Mouse (Mus musculus): Measurements from ENCODE around the gene Tppp. TPM values are rescaled to one million over a fixed set of nuclear protein-coding genes. Genes with fewer than 3 reads are reported as not detected.
A peak's percentile ranks its signal among the peaks of the same experiment; 100 is the strongest.
"Not testable (repeated sequence)": the region's sequence is repeated elsewhere in the genome, so short reads cannot be mapped to it uniquely, and the experiment has no call there.

The Tppp gene
- polyA plus RNA-seq, 2 experiments from 2014 or later: 0.24 to 0.73 TPM

DNA sequence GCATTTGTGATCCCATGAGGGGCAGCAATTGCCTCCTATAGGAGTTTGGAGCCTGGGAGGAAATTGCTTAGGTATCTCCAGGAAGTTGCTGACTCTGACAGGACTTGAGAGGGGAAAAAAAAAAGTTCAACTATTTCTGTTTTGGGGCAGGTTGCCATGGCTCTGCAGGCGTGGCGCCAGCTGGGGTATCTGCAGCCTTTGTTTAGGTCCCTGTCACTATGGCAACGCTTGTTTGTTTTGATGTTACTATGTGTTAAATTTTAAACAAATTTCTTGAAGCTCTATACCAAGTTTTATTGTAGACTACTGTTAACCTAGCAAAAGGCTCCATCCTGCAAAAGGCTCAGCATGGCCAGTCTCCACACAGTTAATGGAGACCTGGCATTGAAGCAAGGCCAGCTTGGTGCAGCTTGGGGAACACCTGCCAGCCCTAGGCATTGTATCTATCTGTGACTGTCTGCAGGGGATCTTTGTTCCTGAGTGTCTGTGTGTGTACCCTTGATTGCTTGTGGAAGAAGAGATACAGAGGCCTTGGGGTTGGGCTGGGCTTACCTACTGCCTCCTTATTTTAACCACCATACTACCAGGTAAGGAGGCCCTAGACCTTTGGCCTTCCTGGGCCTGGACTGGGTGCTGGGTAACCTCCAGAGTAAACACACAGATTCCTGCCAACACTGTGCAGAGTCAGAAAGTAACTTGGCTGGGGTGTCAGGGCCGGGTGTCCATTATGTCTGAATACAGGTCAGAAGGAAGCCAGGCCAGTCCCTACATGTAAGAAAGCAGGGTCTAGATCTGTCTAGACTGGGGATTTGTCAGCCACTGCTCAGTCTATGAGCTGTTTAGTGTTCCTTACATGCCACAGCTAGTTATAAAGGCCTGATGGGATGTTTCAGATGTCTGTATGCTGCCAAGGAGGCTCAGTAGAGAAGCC lies 16.2 kb downstream of the Tppp start:
- ATAC-seq: no peak

DNA sequence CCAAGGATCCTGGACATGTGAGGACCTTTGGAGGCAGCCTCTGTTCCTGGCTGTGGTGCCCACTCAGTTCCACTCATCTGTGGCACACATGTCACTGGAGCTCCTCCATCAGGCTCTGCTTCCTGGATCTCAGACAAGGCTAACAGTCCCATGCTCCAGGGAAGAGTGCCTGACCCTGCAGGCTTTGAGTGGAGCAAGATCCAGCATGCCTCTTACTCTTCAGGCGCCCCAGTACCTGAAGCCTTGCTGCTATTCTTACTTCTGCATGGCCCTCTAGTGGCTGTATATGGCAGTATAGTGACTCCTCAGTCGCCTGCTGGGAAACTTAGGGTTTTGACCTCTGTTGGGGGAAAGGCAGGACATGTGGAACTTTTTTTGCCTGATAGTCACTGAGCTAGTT lies 17.0 kb downstream of the Tppp start:
- ATAC-seq: no peak

DNA sequence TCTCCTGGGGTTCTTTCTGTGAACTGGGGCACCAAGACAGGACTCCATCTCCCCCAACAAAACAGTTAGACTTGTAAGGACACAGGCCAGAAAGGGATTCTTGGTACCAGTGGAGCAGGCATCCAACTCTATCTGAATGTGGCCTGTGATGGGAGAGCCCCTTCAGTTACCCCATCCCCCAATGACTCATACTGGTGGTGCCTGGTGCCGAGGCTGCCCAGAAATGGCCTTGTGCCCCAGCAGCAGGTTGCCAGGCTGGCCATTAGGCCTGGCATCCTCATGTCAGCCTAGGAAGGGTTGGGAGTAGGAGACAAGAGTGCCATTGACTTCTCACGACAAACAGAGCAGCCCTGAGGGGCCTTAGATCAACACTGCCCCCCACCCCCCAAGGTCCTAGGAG lies 18.9 kb downstream of the Tppp start:
- ATAC-seq: no peak

DNA sequence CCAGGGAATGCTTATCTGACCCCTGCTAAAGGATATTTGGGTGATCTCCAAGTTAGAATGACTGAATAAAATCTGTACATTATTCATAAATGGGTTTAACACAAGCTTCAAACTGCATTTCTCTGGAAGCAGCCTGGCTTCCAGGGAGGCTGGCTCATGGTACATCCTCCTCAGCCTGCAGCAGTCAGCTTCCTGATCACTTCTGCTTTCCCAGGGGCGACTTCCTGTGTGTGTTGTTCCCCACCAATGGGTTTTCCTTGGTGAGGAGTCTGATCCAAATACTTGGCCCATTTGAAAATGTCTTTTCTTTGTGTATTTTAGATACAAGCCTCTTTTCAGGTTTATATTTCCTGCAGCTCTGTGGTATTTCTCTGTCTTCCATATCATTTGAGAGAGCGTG lies 19.8 kb downstream of the Tppp start:
- no peak for ATAC-seq

DNA sequence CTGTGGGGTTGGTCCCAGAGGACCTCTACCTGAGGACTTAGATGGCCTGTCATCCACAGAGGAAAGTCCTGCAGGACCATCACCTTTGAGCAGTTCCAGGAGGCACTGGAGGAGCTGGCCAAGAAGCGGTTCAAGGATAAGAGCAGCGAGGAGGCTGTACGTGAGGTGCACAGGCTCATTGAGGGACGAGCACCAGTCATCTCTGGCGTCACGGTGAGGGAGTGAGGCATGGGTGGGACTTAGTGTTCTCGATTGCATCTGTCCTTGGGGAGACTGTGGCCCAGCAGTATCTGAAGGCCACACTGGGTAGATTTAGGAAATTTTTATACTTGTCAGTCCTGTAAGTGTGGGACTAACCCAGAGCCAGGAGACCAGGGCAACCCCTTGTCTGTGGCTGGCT lies 21.5 kb downstream of the Tppp start:
- ATAC-seq: no peak

DNA sequence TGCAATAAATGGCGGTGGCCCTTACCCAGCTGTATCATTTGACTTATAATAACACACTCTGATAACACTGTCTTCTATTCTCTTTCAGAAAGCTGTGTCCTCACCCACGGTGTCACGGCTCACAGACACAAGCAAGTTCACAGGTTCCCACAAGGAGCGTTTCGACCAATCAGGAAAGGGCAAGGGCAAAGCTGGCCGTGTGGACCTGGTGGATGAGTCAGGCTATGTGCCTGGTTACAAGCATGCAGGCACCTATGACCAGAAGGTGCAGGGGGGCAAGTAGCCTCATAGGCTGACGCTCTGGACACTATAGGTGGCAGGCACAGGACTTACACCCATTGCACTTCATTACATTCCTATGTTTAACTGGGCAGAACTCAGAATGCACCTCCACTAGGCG lies 21.9 kb downstream of the Tppp start:
- no peak for ATAC-seq

DNA sequence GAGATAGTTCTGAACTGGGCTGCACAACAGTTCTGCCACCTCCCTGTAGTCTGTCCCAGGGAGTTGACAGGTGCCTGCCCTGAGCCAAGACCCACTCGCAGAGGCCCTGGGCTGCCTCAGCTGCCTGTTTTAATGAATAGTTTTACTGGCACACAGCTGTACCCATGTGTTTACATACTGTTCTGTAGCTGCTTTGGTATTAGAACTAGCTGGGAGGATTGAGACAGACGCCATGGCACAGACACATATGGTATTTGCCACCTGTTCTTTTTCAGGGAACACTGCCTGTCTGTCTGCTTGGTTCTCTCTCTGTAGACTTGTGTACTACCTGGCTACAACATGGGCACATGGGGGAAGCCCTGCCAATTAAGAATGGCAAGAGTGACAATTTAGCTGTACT lies 25.5 kb downstream of the Tppp start:
- ATAC-seq: no peak

DNA sequence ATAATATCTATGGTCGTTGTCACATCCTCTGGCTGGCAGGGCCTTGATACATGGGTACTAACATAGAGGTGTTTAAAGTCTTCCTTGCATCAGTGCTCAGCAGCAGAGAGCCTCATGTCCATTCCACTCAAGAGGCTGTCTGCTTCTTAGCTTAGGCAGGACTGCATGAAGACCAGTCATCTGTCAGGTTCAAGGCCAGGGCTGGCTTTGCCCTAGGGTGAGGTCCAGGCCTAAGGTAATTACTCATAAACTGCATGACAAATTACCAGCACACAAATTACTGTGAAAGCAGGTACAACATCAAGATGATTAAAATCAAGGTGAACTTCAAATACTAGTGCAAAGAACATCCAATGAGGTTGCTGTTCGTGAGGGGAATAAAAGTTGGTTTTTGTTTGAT lies 26.6 kb downstream of the Tppp start:
- ATAC-seq: no peak

DNA sequence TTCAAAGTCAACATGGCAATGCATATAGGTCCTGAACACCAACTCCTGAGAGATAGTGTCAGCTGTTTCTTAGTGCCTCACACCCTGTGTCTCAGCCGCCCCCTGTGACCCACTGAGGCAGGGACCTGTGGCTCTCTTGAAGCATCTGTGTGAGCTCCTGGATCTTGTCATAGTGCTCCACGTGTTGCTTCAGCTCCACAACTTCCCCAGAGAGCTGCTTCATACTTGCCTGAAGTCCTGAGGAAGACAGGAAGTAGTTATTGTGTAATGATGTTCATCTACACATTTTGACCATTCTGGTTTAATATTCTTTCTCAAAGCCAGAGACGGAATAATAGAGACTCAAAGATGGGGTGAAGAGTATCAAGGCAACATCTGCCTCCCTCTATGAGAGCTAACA lies 30.7 kb downstream of the Tppp start:
- ATAC-seq: no peak

DNA sequence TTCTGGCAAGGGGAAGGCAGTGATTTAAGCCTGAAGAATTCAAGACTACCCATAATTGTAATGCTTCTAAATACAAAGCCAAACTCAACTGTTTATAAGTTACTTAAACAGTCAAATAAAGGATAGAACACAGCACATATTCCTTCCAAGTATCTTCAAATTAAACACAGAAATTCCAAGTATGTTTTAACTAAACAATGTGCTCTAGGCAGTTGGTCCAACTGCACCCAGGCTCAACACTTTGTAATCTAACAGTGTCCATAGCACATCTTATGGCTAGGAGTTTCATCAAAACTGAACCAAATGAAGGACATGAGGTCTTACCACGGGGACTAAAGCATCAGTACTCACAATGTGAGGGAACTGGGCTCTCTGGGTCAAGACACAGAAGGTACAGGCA lies 47.0 kb downstream of the Tppp start:
- ATAC-seq: no peak

DNA sequence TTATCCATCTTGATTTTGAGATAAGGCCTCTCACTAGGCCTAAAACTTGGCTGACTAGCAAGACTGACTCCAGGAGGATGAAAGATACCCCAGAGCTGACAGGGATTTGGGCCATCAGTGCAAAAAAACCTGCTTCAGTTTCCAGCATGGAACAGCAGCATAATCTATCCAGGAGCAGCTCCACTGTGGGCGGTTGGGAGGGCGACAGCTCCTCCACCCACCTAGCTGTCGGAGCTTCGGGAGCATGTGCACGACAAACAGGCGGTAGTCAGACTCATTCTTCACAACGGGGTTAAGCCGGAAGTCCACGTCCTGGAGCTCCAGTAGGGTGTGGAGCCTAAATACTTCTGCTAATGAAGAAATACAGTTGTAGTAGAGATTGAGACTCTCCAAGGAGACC lies 48.9 kb downstream of the Tppp start:
- ATAC-seq: no peak

DNA sequence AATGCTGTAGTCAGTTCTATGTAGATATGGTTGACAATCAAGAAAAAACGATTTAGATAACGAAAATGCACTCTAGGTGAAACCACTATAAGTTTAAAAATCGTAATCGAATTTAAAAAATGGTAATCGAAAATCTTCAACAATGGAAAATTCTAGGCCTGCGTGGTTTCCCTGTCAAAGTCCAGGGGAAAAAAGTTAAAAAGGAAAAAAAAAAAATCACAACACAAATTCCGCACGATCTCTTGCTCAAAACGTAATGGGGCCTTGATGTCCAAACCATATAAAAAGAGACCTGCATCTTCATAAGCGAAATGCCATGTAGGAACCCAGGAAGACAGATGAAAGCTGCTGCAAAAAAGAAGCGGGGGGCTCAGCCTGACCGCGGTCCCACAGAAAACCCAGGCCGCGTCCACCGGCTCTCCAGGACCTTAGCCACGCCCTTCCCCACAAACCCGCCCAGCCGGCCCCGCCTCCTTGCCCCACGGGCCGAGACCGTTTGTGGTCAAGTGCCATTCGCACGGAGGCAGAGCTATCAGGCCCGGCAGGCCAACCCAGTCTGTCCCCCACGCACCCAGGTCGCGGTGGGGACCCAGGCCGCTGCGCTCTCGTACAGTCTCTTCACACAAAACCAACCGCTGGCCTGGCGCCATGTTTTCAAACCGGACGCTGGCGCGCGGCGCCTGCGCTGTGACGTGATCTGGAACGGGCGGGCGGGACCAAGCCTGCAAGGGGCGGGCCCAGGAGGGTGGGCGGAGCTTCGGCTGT lies 52.6 kb downstream of the Tppp start, which contains the start of gene Cep72:
Gene Cep72, minus strand, starts transcription at position 687 of the 765 bp plus-strand sequence.
- ATAC-seq: peak; percentile 96

DNA sequence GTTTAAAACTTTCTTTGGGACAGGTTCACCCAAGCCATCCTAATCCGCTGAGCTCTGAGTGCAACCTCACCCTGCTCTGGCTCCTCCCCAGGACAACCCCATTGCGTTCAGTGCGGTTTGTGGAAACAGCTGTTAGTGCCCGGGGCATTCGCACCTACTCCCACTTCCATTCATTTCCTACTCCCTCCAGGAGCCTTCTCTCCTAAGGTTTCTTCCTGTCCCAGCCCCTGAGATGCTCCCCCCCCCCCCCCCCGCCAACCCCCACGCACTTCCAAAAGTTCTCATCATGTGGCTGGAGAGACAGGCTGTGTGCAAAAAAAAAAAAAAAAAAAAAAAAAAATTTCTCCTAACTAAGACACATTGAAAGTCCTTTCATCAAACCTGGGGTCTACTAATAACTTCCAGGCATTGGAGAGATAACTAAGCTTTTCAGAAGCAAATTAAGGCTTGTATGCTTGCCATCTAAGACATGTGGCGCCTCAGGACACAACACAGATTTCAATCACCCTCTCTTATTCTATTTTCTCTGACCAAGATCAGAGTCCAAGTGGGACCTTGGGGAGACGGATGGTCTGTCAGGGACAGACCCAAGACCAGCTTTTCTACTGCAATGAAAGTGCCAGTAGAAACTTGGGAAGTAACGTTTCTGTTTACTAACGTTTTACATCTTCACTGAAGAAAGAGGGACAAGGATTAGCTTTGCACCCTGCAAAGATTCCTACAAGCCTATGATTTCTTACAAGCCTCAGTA lies 53.3 kb downstream of the Tppp start:
- no peak for ATAC-seq

DNA sequence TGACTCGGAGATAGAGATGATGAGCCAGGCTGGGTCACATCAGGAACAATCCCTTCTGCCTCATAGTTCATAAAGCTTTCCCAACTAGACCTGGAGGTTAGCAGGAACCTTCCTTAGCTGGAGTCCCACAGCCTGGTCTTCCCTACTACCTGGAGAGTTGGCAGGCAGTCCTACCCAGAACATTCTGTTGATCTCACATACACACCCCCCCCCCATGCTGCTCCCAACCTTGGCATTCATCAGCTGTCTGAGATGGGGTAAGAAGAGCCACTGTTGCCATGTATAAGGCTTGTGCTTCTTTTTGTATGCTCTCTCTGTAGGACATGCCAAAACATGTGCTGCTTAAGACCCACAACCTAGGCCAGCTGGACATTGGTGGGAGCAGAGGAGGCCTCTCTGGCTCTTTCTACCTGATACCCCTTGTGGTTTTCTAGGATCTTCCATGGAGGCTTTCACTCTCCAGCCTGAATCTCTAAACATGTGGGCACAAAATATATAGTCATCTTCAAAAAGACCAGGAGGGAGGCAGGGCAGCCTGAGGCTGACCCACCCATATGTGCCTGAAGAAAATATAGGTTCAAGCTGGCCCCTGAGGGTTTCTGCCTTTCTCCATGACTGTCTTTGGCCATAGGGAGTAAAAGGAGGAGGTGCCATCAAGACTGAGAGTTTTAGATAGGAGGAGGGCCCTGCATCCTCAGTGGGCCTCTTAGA lies 54.3 kb downstream of the Tppp start:
- ATAC-seq: no peak

DNA sequence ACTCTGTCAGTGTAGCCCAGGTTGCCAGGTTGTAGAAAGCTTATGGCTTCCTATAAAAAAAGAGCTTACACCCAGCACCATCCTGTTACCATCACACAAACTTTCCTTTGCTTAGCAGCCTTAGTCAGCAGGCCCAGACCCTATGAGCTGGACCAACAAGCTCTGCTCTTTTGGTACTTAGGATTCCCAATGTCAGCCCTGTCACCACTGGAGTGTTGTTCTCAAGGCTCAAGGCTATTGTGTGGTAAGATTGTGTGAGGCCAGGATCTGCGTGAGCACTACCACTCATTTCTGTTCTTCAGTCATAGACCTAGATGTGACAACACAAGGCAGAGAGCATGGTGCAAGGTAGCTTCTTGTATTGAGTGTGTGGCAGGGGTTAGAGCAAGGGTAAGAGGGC lies 57.4 kb downstream of the Tppp start:
- no peak for ATAC-seq

DNA sequence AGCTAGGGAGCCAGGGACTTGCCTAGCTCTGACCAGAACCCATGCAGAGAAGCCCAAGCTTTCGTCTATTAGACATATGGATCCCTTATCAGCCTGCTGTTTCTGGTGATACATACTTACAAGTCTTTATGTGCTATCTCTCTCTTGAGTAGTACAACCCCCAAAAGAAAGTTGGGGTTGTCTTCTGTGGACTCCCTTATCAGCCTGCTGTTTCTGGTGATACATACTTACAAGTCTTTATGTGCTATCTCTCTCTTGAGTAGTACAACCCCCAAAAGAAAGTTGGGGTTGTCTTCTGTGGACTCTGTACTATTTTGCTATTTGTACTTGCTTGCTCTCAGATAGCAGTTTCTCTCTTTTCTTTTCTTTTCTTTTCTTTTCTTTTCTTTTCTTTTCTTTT lies 62.0 kb downstream of the Tppp start:
- ATAC-seq: not testable (repeated sequence)

DNA sequence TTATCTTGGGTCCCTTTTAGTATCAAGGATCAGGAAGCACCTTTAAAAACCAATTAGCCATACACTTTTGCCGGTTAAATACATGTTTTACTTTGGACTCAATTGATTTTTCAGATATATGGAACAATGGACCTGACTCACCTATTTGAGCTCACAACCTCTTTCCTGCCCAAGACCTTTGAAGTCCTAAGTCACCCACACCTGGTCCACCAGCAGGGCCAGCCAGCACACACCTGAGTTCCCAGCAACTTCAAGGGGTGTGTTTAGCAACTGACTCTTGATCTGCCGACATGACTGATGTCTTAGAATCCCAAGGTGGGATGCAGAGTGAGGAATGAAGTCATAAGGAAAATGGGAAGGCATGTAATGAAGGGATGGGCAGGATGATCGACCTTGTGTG lies 62.5 kb downstream of the Tppp start:
- ATAC-seq: no peak

DNA sequence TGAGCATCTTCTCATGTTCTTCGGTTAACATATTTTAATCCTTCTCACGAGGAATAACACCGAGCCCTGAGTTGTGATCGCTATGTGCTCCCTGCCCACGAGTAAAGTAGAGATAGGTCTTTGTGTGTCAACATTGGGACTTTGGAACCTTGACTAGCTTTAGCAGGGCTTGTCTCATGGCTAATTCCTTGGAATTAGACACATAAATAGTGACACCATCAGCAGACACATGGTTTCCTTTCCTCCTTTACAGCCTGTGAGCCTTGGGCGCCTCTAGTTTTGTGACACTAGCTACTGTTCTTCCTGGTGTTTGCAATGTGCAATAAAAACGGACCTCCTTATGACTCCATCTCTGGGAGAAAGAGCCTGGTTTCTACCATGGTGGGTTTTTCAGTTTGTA lies 64.2 kb downstream of the Tppp start:
- ATAC-seq: no peak
